26 mouse cellular contexts compared by ENCODE assay signal in the genomic region with DNA sequence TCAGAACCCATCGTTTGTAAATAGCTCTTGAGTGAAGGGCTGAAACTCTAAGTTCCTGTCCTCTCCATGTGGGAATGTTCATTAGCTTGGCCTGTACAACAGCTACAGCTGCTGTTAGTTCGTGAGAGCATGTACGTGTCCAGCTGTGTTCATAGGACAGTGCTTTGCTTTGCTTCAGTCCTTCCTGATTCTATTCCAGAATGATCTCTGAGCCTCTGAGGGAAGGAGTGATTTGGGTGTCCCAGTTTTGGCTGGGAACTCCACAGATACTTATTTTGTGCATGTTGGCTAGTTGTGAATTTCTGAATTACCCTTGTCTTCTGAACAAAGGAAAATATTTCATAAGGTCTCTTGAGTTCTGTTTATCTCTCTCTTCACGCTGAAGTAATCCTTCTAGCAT.
DNase-seq lines count a peak whose midpoint lies in the region; ATAC-seq and TF ChIP-seq lines count a peak whose summit lies in the region.
"Had no signal": no experiment of that assay in that cellular context is flagged by ENCODE, and none has a peak within 500 bp of the region (broad histone marks: within the 10 kb centered on the region; RNA-seq: fewer than 3 reads in every experiment).

No protein-coding gene starts in this region.

- DNase-seq in gastrocnemius, adult 18-20 months (ENCODE audit: low spot score): peak; percentile 16
- DNase-seq in gastrocnemius, postnatal 14 days: no peak
- DNase-seq in heart, adult 11 months: peak; percentile 97
- DNase-seq in heart, adult 9 months (ENCODE audit: low spot score in 2 of 2): peak; percentile 51 to 70
- no peak for DNase-seq in heart, postnatal 4 days
- DNase-seq in lung, embryonic 14.5 days: peak; percentile 8
- no peak for DNase-seq in lung, postnatal 25 days (ENCODE audit: low spot score)
- DNase-seq: adrenal gland, adult 8-10 months; adrenal gland, postnatal 25 days; cerebellum, adult 11-12 months; cerebellum, adult 8-10 months; cerebellum, postnatal 10 days; cerebellum, postnatal 36 days; embryo, embryonic 11 days; kidney, adult 2 months had no signal

- no peak for ATAC-seq in heart, embryonic 12.5 days (ENCODE audit: insufficient number of reproducible peaks, low FRiP score)
- no peak for ATAC-seq in lung, embryonic 14.5 days (ENCODE audit: insufficient read depth)
- ATAC-seq: activated CD4-positive, CD25-positive, alpha-beta regulatory T cell, adult 4 months; forebrain, embryonic 15.5 days; intestine, postnatal 0 days had no signal

- no peak for TF ChIP-seq CTCF in lung, embryonic 14.5 days (IDR thresholded peaks at IDR 0.05; ENCODE audit: low read depth)

- H3K4me1 ChIP-seq in heart, embryonic 12.5 days (replicated peaks): no peaks in the 10 kb centered on the region
- H3K4me1 ChIP-seq in lung, embryonic 14.5 days (ENCODE audit: insufficient read depth): no peaks in the 10 kb centered on the region
- H3K4me1 ChIP-seq: embryonic facial prominence, embryonic 10.5 days; embryonic facial prominence, embryonic 13.5 days; forebrain, embryonic 12.5 days; forebrain, embryonic 15.5 days; heart, embryonic 13.5 days; hindbrain, embryonic 12.5 days; hindbrain, embryonic 15.5 days had no signal

- no peaks in the 10 kb centered on the region for H3K27me3 ChIP-seq in heart, embryonic 12.5 days (replicated peaks)
- no peaks in the 10 kb centered on the region for H3K27me3 ChIP-seq in lung, embryonic 14.5 days (ENCODE audit: insufficient read depth, low read length)
- H3K27me3 ChIP-seq: embryonic facial prominence, embryonic 13.5 days; forebrain, embryonic 12.5 days; forebrain, embryonic 15.5 days; heart, embryonic 13.5 days; hindbrain, embryonic 12.5 days; hindbrain, embryonic 15.5 days had no signal

- no peaks in the 10 kb centered on the region for H3K9me3 ChIP-seq in heart, embryonic 12.5 days (replicated peaks)
- no peaks in the 10 kb centered on the region for H3K9me3 ChIP-seq in lung, embryonic 14.5 days (ENCODE audit: low read depth, low read length)
- H3K9me3 ChIP-seq: embryonic facial prominence, embryonic 10.5 days; embryonic facial prominence, embryonic 13.5 days; forebrain, embryonic 12.5 days; forebrain, embryonic 15.5 days; heart, embryonic 13.5 days; hindbrain, embryonic 12.5 days; hindbrain, embryonic 15.5 days had no signal

- WGBS in heart, embryonic 12.5 days: 68% methylated on average over 4 of the region's 4 CpGs
- WGBS in lung, embryonic 14.5 days: 52% methylated on average over 4 of the region's 4 CpGs

- H3K36me3 ChIP-seq in heart, embryonic 12.5 days: no peaks in the 10 kb centered on the region
- no peaks in the 10 kb centered on the region for H3K36me3 ChIP-seq in lung, embryonic 14.5 days (ENCODE audit: insufficient read depth)
- H3K36me3 ChIP-seq: embryonic facial prominence, embryonic 10.5 days; embryonic facial prominence, embryonic 13.5 days; forebrain, embryonic 12.5 days; forebrain, embryonic 15.5 days; heart, embryonic 13.5 days; hindbrain, embryonic 12.5 days; hindbrain, embryonic 15.5 days had no signal

- H3K27ac ChIP-seq in heart, embryonic 12.5 days (ENCODE audit: poor library complexity, severe bottlenecking): no peak overlapping the region
- no peak overlapping the region for H3K27ac ChIP-seq in lung, embryonic 14.5 days (ENCODE audit: low read depth)
- H3K27ac ChIP-seq: embryonic facial prominence, embryonic 10.5 days; embryonic facial prominence, embryonic 13.5 days; forebrain, embryonic 12.5 days; forebrain, embryonic 15.5 days; heart, embryonic 13.5 days; hindbrain, embryonic 12.5 days; hindbrain, embryonic 15.5 days had no signal

- intact Hi-C loops in gastrocnemius, postnatal 14 days (cut with DNase I; ENCODE audit: low total_unique reads): no loop called here

- H3K9ac ChIP-seq in heart, embryonic 12.5 days: no peak overlapping the region
- H3K9ac ChIP-seq in lung, embryonic 14.5 days: no peak overlapping the region
- H3K9ac ChIP-seq: embryonic facial prominence, embryonic 13.5 days; forebrain, embryonic 12.5 days; forebrain, embryonic 15.5 days; heart, embryonic 13.5 days; hindbrain, embryonic 12.5 days; hindbrain, embryonic 15.5 days had no signal

- no peak overlapping the region for H3K4me2 ChIP-seq in heart, embryonic 12.5 days
- no peak overlapping the region for H3K4me2 ChIP-seq in lung, embryonic 14.5 days
- H3K4me2 ChIP-seq: embryonic facial prominence, embryonic 13.5 days; forebrain, embryonic 12.5 days; forebrain, embryonic 15.5 days; heart, embryonic 13.5 days; hindbrain, embryonic 12.5 days; hindbrain, embryonic 15.5 days had no signal

- no peak overlapping the region for H3K4me3 ChIP-seq in heart, embryonic 12.5 days
- no peak overlapping the region for H3K4me3 ChIP-seq in lung, embryonic 14.5 days (ENCODE audit: low read depth, low read length)
- H3K4me3 ChIP-seq: embryonic facial prominence, embryonic 10.5 days; embryonic facial prominence, embryonic 13.5 days; erythroblast, embryonic 14.5 days; forebrain, embryonic 12.5 days; forebrain, embryonic 15.5 days; heart, embryonic 13.5 days; hindbrain, embryonic 12.5 days; hindbrain, embryonic 15.5 days had no signal

Comparison
In these comparisons a context has a peak if more than half of its experiments do, and no peak if none do; other contexts are left out.
1. DNase-seq: peak in gastrocnemius, adult 18-20 months (single experiment), heart, adult 11 months (single experiment), heart, adult 9 months (2 of 2) and lung, embryonic 14.5 days (single experiment); none in gastrocnemius, postnatal 14 days (single experiment), heart, postnatal 4 days (single experiment) and lung, postnatal 25 days (single experiment).